Mouse (Mus musculus): ENCODE results near the gene Pcgf3. TPM values are rescaled to one million over a fixed set of nuclear protein-coding genes. Genes with fewer than 3 reads are reported as not detected.
"Not testable (repeated sequence)": the region's sequence is repeated elsewhere in the genome, so short reads cannot be mapped to it uniquely, and the experiment has no call there.

Pcgf3 gene
- total RNA-seq, 2 experiments from 2014 or later: 2.5 to 7.7 TPM

- no peak for ATAC-seq (replicated peaks; ENCODE audit: low FRiP score, poor library complexity, severe bottlenecking)
Observed at GRCm38 (mm10) chr5:108465131-108465891, 4.3 kb downstream of the Pcgf3 start.

DNA sequence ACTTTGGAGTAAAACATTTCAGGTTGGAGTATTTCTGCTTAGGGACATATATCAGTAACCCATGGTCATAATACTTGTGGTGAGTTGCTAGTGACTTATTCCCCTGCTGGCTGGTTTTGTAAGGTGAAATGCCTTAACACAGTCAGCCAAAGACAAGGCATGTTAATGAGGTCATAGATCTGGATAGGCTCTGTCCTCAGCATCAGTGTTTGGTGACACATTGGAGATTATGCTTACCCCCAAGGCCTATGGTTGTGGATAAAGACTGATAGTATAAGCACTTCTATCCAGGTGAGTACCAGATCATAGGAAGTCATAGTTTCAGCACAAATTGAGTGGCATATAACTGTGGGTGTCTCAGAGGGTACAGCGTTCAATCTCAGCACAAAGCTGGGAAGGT is 5.6 kb downstream of the Pcgf3 start:
- ATAC-seq (replicated peaks; ENCODE audit: low FRiP score, poor library complexity, severe bottlenecking): no peak

- ATAC-seq (replicated peaks; ENCODE audit: low FRiP score, poor library complexity, severe bottlenecking): no peak
Observed at GRCm38 (mm10) chr5:108469617-108470016, 8.6 kb downstream of the Pcgf3 start.

GRCm38 (mm10) chr5:108473737-108474136 is 12.7 kb downstream of the Pcgf3 start:
- no peak for ATAC-seq (replicated peaks; ENCODE audit: low FRiP score, poor library complexity, severe bottlenecking)

- no peak for ATAC-seq (replicated peaks; ENCODE audit: low FRiP score, poor library complexity, severe bottlenecking)
Observed at GRCm38 (mm10) chr5:108475977-108476376, 14.9 kb downstream of the Pcgf3 start.

- ATAC-seq (replicated peaks; ENCODE audit: low FRiP score, poor library complexity, severe bottlenecking): no peak
Observed at GRCm38 (mm10) chr5:108483006-108483405, 22.0 kb downstream of the Pcgf3 start.

DNA sequence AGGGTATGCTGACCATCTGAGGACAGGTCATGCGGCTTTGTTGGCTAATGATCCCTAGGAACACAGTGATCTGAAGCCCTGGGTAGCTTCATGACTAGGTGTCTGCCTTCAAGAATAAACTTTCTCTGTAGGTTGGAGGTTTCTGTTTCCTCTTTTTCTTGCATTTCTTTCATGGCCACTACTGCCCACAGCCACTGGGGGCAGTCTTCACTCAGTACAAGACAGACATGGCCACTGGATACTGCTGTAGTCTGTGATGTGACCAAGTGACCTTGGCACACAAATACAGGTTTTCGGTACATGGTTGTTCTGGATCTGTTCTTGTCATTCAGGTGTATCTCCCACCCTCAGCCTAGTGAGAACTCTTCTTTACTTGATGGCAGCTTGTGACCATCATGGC is 24.2 kb downstream of the Pcgf3 start:
- ATAC-seq (replicated peaks; ENCODE audit: low FRiP score, poor library complexity, severe bottlenecking): peak; percentile 86

DNA sequence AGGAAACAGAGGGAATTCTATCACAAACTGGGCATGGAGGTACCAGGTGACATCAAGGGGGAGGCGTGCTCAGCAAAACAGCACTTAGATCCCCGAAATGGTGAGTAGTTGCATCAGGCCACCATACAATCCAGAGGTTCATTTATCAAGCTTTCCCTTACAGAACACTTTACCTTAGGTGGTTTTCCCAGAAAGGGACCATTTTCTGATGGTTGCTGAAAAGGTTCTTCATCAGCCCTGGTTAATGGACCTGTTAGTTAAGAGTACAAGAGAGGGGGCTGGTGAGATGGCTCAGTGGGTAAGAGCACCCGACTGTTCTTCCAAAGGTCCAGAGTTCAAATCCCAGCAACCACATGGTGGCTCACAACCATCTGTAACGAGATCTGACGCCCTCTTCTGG is 25.1 kb downstream of the Pcgf3 start:
- not testable (repeated sequence) for ATAC-seq (replicated peaks; ENCODE audit: low FRiP score, poor library complexity, severe bottlenecking)

DNA sequence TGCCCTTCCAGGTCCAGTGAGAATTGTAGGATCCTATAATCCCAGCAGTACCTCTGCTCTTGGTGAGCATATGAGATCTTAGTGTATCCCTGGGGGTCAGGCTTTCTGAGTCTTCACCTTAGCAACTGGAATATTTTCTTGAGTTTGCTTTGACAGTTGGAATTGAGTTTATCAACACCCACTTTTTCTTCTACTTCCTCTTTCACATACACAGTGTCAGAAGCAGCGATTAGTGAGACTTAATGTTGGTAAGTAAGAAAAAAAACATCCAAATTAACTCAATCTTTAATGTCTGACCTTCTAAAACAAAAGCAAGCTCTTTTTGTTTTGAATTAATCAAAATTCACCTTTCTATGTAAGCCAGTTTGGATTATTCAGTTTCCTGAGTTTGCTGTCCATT is 40.5 kb downstream of the Pcgf3 start:
- no peak for ATAC-seq (replicated peaks; ENCODE audit: low FRiP score, poor library complexity, severe bottlenecking)

GRCm38 (mm10) chr5:108502286-108502685 is 41.3 kb downstream of the Pcgf3 start:
- ATAC-seq (replicated peaks; ENCODE audit: low FRiP score, poor library complexity, severe bottlenecking): no peak

- no peak for ATAC-seq (replicated peaks; ENCODE audit: low FRiP score, poor library complexity, severe bottlenecking)
Observed at GRCm38 (mm10) chr5:108515581-108516361, 54.7 kb downstream of the Pcgf3 start.

GRCm38 (mm10) chr5:108516655-108517054 is 55.6 kb downstream of the Pcgf3 start:
- ATAC-seq (replicated peaks; ENCODE audit: low FRiP score, poor library complexity, severe bottlenecking): no peak

- no peak for ATAC-seq (replicated peaks; ENCODE audit: low FRiP score, poor library complexity, severe bottlenecking)
Observed at GRCm38 (mm10) chr5:108518106-108518885, 57.3 kb downstream of the Pcgf3 start.

DNA sequence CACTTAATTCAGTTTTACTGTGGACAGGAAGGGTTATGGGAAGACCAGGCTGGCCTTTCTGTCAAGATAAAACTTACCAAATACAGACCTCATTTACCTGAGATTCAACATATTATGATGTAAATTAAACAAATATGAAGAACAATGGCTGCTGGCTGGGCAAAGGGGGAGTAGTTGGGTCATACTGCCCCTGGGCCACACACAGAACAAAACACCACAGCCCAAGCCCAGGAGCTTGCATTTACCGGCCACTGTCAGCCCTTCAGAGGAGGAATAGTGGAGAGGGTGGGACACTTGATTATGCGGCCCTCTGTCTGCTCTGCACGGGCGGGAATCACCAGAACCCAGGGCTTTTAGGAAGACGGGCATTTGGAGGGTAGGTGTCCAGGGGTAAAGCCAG is 57.9 kb downstream of the Pcgf3 start:
- no peak for ATAC-seq (replicated peaks; ENCODE audit: low FRiP score, poor library complexity, severe bottlenecking)

DNA sequence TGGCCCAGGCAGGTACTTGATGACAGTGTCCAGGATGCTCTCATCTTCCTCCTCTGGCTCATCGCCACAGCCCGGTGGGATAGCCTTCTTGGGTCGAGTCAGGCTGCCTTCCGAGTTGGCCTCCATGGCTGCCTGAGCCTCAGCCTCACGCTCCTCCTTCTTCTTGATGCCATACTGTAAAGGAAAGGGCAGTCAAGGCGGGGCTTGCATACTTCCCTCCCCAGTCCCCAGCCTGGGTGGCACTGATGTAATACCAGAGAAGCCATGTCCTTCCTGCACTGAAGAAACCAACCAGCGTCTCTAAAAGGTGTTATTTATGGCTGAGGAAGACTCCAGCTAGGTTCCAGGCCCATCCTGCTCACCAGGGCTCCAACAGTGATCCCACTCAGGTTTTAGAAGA is 59.1 kb downstream of the Pcgf3 start:
- ATAC-seq (replicated peaks; ENCODE audit: low FRiP score, poor library complexity, severe bottlenecking): no peak

- ATAC-seq (replicated peaks; ENCODE audit: low FRiP score, poor library complexity, severe bottlenecking): no peak
Observed at GRCm38 (mm10) chr5:108521016-108521415, 60.0 kb downstream of the Pcgf3 start.

- ATAC-seq (replicated peaks; ENCODE audit: low FRiP score, poor library complexity, severe bottlenecking): no peak
Observed at GRCm38 (mm10) chr5:108521896-108522295, 60.9 kb downstream of the Pcgf3 start.

DNA sequence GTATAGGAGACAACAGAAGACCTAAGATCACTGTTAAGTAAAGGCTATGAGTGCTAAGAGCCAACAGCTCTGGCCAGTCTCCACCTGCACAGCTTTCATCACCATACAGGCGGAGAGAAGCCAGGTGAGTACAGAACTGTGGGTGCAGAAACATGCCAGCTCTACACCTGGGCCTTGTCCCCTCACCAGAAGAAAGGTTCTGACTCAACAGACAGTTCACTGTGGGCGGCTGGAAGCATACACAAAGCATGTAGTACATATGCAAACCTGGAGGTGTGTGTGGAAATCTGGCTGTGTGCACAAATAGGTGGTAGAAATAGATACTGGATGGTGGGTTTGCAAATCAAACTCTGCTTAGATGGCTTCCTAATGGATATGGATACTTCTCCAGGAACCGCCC is 61.6 kb downstream of the Pcgf3 start:
- ATAC-seq (replicated peaks; ENCODE audit: low FRiP score, poor library complexity, severe bottlenecking): no peak

GRCm38 (mm10) chr5:108534188-108534587 is 73.2 kb downstream of the Pcgf3 start:
- no peak for ATAC-seq (replicated peaks; ENCODE audit: low FRiP score, poor library complexity, severe bottlenecking)

DNA sequence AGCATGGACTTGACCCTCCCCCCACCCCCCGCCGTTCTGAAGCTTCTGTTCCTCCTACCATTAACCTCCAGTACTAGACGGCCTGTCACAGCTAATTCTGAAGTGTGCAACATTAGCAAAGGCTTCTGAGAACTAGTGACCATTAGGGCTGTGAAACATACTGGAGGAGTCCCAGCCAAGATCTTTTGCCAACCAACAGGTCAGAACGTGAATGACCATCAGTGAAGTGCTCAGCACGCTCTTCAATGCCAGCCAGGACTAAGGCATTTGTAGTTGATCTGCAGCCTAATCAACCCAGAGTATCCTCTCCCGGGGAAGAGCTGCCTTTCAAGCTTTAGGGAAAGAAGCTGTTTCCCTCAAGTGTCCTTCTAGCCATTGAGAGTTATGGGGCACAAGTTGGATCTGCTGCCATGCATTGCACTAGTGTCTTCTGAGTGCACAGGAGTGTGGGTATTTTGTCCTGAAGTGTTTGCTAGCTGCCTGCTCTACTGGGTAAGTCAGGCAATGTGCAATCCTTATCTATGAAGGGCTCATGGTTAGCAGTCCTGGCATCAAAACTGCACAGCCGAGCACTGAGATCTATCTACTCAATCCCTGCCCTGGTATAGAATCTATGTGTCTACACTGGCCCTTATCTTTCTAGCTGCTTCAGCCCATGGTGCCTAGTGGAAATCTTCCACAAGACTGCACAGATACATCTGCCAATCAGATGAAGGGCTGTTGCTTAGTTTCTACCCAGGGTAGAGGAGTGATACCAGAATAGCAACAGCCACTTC is 82.7 kb downstream of the Pcgf3 start:
- no peak for ATAC-seq (replicated peaks; ENCODE audit: low FRiP score, poor library complexity, severe bottlenecking)
